Mouse (Mus musculus): ENCODE results near the gene Nek8.
"Not testable (repeated sequence)": the region's sequence is repeated elsewhere in the genome, so short reads cannot be mapped to it uniquely, and the experiment has no call there.

Gene Nek8

DNA sequence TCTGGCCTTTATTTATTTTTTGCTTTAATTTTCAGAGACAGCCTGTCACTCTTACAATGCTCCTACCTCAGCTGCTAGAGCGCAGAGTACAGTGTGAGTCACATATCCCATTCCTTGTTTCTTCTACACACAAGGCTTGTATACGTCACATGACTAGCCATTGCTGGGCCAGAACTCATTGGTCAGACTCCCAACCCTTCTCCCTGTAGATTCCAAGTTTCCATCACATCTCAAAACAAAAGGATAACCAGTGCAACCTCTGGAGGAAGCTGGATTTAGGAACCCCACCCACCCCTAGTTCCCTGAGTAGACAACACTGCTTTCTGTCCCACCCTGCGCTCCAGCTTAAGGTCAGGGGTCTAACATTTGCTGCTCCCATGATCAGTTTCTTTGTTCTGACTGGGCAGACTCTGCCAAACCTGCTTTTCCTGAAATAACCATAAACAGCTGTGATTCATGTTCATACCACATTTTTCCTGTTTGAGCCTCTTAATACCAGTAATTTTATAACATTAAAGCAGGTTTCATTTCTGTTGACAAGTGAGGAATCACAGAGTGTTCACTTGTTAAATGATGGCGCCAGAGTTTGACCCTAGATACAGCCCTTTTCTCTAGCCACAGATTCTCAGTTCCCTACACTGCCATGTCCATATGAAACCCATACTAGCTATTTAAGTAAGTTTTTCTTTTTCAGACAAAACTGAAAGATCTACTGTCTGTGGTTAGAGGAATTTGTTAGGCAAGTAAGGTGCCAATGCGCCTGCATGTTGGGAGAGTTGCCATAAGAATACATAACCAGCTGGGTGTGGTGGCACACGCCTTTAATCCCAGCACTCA lies 29.6 kb downstream of the Nek8 start:
- in situ Hi-C loops (cut with MboI, MseI): no loop called here

- in situ Hi-C loops (cut with MboI, MseI): no loop called here
These were observed 30.3 kb downstream of the Nek8 start for GRCm38 (mm10) chr11:78146168-78146567.

- in situ Hi-C loops (cut with MboI, MseI): no loop called here
These were observed 33.0 kb downstream of the Nek8 start for GRCm38 (mm10) chr11:78143520-78143919.

DNA sequence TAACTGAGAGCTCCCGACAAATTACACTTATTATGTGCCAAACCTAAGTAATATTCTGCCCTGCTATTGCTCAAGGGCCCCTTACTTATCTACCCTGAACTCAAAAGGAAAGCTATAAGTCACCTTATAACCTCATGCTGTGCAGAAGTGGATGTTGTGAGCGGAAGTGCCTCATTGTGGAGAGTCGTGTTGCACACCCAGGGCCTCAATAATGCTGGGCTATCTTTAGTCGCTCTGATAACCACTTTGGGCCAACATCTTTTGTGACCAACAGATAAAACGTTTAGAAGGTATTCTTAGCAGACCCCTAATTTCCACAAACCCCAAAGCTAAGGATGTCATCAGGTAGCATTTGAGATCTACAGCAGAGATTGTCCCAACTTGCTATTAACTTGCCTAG lies 35.8 kb downstream of the Nek8 start:
- in situ Hi-C loops (cut with MboI, MseI): no loop called here

DNA sequence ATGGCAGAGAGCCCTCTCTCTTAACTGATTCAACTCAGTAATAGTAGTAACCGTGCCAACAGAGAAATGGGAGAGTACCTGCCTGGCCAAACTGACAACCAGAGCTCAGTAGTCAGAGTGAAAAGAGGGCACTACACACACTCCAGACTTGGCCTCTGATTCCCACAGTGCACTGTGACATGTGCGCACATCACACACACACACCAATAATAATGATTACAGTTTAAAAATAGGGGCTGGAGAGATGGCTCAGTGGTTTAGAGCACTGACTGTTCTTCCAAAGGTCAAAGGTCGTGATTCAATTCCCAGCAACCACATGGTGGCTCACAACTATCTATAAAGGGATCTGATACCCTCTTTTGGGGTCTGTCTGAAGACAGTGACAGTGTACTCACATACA lies 38.5 kb downstream of the Nek8 start:
- in situ Hi-C loops (cut with MboI, MseI): no loop called here

- in situ Hi-C loops (cut with MboI, MseI): no loop called here
These were observed 38.9 kb downstream of the Nek8 start for GRCm38 (mm10) chr11:78137584-78137983.

GRCm38 (mm10) chr11:78136132-78136531 lies 40.3 kb downstream of the Nek8 start:
- in situ Hi-C loops (cut with MboI, MseI): no loop called here

DNA sequence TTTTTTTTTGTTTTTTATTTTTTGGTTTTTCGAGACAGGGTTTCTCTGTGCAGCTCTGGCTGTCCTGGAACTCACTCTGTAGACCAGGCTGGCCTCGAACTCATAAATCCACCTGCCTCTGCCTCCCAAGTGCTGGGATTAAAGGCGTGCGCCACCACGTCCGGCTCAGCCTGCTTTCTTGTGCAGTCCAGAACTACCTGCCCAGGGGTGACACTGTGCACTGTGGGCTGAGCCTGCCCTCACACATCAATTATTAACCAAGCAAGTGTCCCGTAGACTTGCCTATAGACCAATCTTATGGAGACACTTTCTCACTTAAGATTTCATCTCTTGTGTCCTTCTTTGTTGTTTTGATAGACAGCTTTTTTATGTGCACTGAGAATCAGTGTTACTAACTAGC lies 41.2 kb downstream of the Nek8 start:
- in situ Hi-C loops (cut with MboI, MseI): not testable (repeated sequence)

GRCm38 (mm10) chr11:78134344-78134743 lies 42.1 kb downstream of the Nek8 start:
- in situ Hi-C loops (cut with MboI, MseI): no loop called here

GRCm38 (mm10) chr11:78133915-78134314 lies 42.6 kb downstream of the Nek8 start:
- in situ Hi-C loops (cut with MboI, MseI): no loop called here

DNA sequence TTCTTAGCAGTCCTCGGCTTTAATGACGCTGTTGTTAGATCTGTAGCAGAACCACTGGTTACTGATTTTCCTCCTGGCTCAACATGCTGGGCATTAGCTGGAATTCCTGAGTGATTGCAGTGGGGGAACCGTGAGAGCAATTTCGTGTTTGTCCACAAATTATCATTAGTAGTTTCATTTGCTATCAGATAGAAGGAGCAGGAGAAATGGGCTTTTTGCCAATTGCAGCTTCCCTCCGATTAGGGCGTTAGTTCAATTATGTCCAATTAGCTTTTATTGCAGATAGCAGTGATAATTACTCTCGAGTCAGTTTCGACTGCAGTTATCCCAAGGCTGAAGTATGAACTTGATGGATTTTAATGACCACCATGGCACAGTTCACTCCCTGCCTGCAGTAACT lies 47.0 kb downstream of the Nek8 start:
- in situ Hi-C loops (cut with MboI, MseI): no loop called here

- in situ Hi-C loops (cut with MboI, MseI): no loop called here
These were observed 49.7 kb downstream of the Nek8 start for GRCm38 (mm10) chr11:78126739-78127138.

DNA sequence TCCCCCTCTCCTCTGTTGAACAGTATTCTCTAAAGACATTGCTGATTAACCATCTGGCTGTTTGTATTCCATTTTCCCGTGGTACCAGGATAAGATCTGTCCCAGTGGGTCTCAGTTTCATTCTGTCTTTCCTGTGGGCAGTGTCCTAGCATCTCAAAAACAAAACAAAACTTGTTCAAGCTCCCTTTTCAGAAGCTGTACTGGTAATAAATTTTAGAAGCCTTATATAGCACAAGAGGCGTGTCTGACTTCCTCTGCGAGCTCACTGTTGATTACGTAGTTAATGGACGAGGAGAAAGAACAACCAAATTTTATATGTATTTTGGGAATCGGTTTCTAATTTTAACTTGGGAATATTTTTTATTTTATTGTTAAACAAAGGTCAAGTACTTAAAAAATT lies 50.8 kb downstream of the Nek8 start:
- in situ Hi-C loops (cut with MboI, MseI): no loop called here

DNA sequence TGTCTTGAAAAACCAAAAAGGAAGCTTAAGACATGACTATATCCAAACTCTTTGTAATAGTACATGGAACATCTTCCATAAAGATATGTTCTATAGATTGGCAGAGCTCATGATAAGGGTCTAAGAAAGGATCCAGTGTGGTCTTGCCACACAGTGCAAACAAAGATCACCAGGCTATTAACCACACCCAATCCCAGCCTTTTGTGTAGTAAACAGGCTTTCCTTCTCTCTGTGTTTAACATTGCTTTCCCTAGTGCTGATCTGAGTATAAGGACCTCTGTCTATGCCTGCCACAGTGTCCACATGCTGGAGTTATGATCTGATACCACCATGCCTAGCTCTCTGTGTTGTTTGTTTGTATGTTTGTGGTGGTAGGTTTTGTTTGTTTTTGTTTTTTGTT lies 52.7 kb downstream of the Nek8 start:
- in situ Hi-C loops (cut with MboI, MseI): no loop called here

- in situ Hi-C loops (cut with MboI, MseI): no loop called here
These were observed 53.7 kb downstream of the Nek8 start for GRCm38 (mm10) chr11:78122815-78123214.

- in situ Hi-C loops (cut with MboI, MseI): no loop called here
These were observed 55.3 kb downstream of the Nek8 start for GRCm38 (mm10) chr11:78121176-78121575.

DNA sequence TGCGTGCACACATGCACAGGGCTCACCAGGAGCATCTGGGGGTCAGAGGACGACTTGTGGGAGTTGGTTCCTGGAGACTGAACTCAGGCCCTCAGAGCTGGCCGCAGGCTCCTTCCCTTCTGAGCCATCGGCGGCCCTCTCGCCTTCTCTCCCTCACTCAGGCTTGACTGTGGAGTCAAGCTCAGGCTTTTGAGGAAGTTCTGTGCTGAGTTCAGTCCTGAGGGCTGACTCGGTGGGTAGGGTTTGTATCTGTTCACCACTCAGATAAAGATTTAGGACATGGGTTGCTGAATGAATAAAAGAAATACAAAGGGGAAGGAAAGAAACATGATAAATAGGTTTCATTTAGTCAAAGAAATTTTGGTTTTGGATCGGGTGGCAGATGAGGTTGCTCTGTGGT lies 56.6 kb downstream of the Nek8 start:
- in situ Hi-C loops (cut with MboI, MseI): no loop called here

DNA sequence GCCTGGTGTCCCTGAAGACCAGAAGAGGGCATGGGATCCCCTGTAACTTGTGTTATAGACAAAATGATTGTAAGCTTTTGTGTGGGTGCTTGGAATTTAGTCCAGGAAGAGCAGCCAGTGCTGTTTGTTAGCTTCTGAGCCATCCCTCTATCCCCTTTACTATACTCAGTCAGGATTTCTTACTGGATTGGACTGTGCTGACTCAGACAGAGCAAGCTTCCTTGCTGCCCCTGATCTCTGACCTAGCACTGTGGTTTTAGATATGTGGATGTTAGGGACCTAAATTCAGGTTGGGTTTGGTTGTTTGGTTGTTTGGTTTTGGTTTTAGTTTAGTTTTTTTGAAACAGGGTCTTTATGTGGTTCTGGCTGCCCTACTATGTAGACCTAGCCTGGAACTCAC lies 58.0 kb downstream of the Nek8 start:
- in situ Hi-C loops (cut with MboI, MseI): no loop called here

GRCm38 (mm10) chr11:78116146-78116410 lies 60.4 kb downstream of the Nek8 start:
- in situ Hi-C loops (cut with MboI, MseI): no loop called here

Measured in T-helper 1 cell (primary cell).